Mouse (Mus musculus): ENCODE results near the gene Lect2. TPM values are rescaled to one million over a fixed set of nuclear protein-coding genes. Genes with fewer than 3 reads are reported as not detected.

The Lect2 gene
- polyA plus RNA-seq, 1 experiment from 2014 or later = 9.4 TPM

- no peaks in the 10 kb centered on the region for H3K9me3 ChIP-seq
- no peaks in the 10 kb centered on the region for H3K27me3 ChIP-seq (replicated peaks)
- H3K4me1 ChIP-seq = no peaks in the 10 kb centered on the region
- no peaks in the 10 kb centered on the region for H3K36me3 ChIP-seq
- H3K9ac ChIP-seq = no peak overlapping the region
- no peak for ATAC-seq (ENCODE audit: insufficient read depth, low FRiP score, low read depth)
- H3K4me3 ChIP-seq (replicated peaks) = no peak overlapping the region
- no peak overlapping the region for H3K4me2 ChIP-seq
- no peak overlapping the region for H3K27ac ChIP-seq
- WGBS = 64% methylated on average over 4 of the region's 4 CpGs
These were observed 19.3 kb downstream of the Lect2 start for GRCm38 (mm10) chr13:56529031-56529430.

GRCm38 (mm10) chr13:56528281-56528680, 20.0 kb downstream of the Lect2 start:
- Histone ChIP-seq H3K27me3 (replicated peaks) (no peaks in the 10 kb centered on the region), H3K9ac (no peak overlapping the region), H3K4me2 (no peak overlapping the region), H3K4me1 (no peaks in the 10 kb centered on the region), H3K27ac (no peak overlapping the region), H3K36me3 (no peaks in the 10 kb centered on the region), H3K4me3 (replicated peaks) (no peak overlapping the region), H3K9me3 (no peaks in the 10 kb centered on the region)
- WGBS = 89% methylated on average over 11 of the region's 11 CpGs
- ATAC-seq (ENCODE audit: insufficient read depth, low FRiP score, low read depth) = no peak

GRCm38 (mm10) chr13:56527846-56528245, 20.5 kb downstream of the Lect2 start:
- Histone ChIP-seq H3K9ac (no peak overlapping the region), H3K27ac (no peak overlapping the region), H3K4me3 (replicated peaks) (no peak overlapping the region), H3K36me3 (no peaks in the 10 kb centered on the region), H3K9me3 (no peaks in the 10 kb centered on the region), H3K4me1 (no peaks in the 10 kb centered on the region), H3K27me3 (replicated peaks) (no peaks in the 10 kb centered on the region), H3K4me2 (no peak overlapping the region)
- 91% methylated on average over 7 of the region's 7 CpGs for WGBS
- ATAC-seq (ENCODE audit: insufficient read depth, low FRiP score, low read depth) = no peak

- WGBS = 68% methylated on average over 12 of the region's 12 CpGs
- Histone ChIP-seq H3K4me3 (replicated peaks) (no peak overlapping the region), H3K4me1 (no peaks in the 10 kb centered on the region), H3K4me2 (no peak overlapping the region), H3K9me3 (no peaks in the 10 kb centered on the region), H3K27me3 (replicated peaks) (no peaks in the 10 kb centered on the region), H3K27ac (no peak overlapping the region), H3K9ac (no peak overlapping the region), H3K36me3 (no peaks in the 10 kb centered on the region)
- ATAC-seq (ENCODE audit: insufficient read depth, low FRiP score, low read depth) = no peak
These were observed 21.4 kb downstream of the Lect2 start for GRCm38 (mm10) chr13:56526871-56527270.

GRCm38 (mm10) chr13:56522821-56523167, 25.5 kb downstream of the Lect2 start:
- H3K4me1 ChIP-seq = no peaks in the 10 kb centered on the region
- ATAC-seq (ENCODE audit: insufficient read depth, low FRiP score, low read depth) = no peak
- peak overlapping the region; percentile 65 for H3K4me3 ChIP-seq (replicated peaks)
- H3K9ac ChIP-seq = peak overlapping the region; percentile 34; the same call in 1 of the 2 replicates
- no peaks in the 10 kb centered on the region for H3K9me3 ChIP-seq
- H3K27me3 ChIP-seq (replicated peaks) = no peaks in the 10 kb centered on the region
- H3K4me2 ChIP-seq = peak overlapping the region; percentile 88
- WGBS = 5% methylated on average over 8 of the region's 8 CpGs
- H3K27ac ChIP-seq = peak overlapping the region; percentile 49; the same call in 1 of the 2 replicates
- no peaks in the 10 kb centered on the region for H3K36me3 ChIP-seq

GRCm38 (mm10) chr13:56522081-56522820, 26.1 kb downstream of the Lect2 start, which contains the start of gene Fbxl21:
Gene Fbxl21, plus strand, starts transcription at chr13:56522472.
- H3K9me3 ChIP-seq = no peaks in the 10 kb centered on the region
- H3K27me3 ChIP-seq (replicated peaks) = no peaks in the 10 kb centered on the region
- H3K4me3 ChIP-seq (replicated peaks) = peak within 1 kb of the TSS; percentile 65
- H3K36me3 ChIP-seq = no peaks in the 10 kb centered on the region
- 1% methylated on average over 56 of the region's 56 CpGs for WGBS
- H3K4me2 ChIP-seq = peak within 1 kb of the TSS; percentile 88
- ATAC-seq (ENCODE audit: insufficient read depth, low FRiP score, low read depth) = peak; percentile 99
- peak within 1 kb of the TSS; percentile 34; the same call in 1 of the 2 replicates for H3K9ac ChIP-seq
- H3K4me1 ChIP-seq = no peaks in the 10 kb centered on the region
- H3K27ac ChIP-seq = peak within 1 kb of the TSS; percentile 49

GRCm38 (mm10) chr13:56516816-56517215, 31.5 kb downstream of the Lect2 start:
- Histone ChIP-seq H3K4me1 (no peaks in the 10 kb centered on the region), H3K36me3 (no peaks in the 10 kb centered on the region), H3K27me3 (replicated peaks) (no peaks in the 10 kb centered on the region), H3K4me3 (replicated peaks) (no peak overlapping the region), H3K9ac (no peak overlapping the region), H3K9me3 (no peaks in the 10 kb centered on the region), H3K4me2 (no peak overlapping the region), H3K27ac (no peak overlapping the region)
- WGBS = 52% methylated on average over 7 of the region's 7 CpGs
- ATAC-seq (ENCODE audit: insufficient read depth, low FRiP score, low read depth) = no peak

- no peaks in the 10 kb centered on the region for H3K9me3 ChIP-seq
- H3K4me1 ChIP-seq = no peaks in the 10 kb centered on the region
- H3K4me2 ChIP-seq = no peak overlapping the region
- H3K27ac ChIP-seq = no peak overlapping the region
- no peak overlapping the region for H3K9ac ChIP-seq
- no peak for ATAC-seq (ENCODE audit: insufficient read depth, low FRiP score, low read depth)
- H3K36me3 ChIP-seq = no peaks in the 10 kb centered on the region
- 59% methylated on average over 4 of the region's 4 CpGs for WGBS
- H3K27me3 ChIP-seq (replicated peaks) = no peaks in the 10 kb centered on the region
- H3K4me3 ChIP-seq (replicated peaks) = no peak overlapping the region
These were observed 32.0 kb downstream of the Lect2 start for GRCm38 (mm10) chr13:56516311-56516710.

GRCm38 (mm10) chr13:56513595-56513994, 34.7 kb downstream of the Lect2 start:
- no peak for ATAC-seq (ENCODE audit: insufficient read depth, low FRiP score, low read depth)
- H3K9me3 ChIP-seq = no peaks in the 10 kb centered on the region

GRCm38 (mm10) chr13:56509796-56510195, 38.5 kb downstream of the Lect2 start:
- Histone ChIP-seq H3K4me1 (no peaks in the 10 kb centered on the region), H3K4me2 (no peak overlapping the region), H3K9me3 (no peaks in the 10 kb centered on the region), H3K9ac (no peak overlapping the region), H3K36me3 (no peaks in the 10 kb centered on the region), H3K4me3 (replicated peaks) (no peak overlapping the region), H3K27me3 (replicated peaks) (no peaks in the 10 kb centered on the region), H3K27ac (no peak overlapping the region)
- no peak for ATAC-seq (ENCODE audit: insufficient read depth, low FRiP score, low read depth)
- WGBS = 78% methylated on average over 2 of the region's 2 CpGs

More at GRCm38 (mm10) chr13:56513595-56513994, 34.7 kb downstream of the Lect2 start:
- no peaks in the 10 kb centered on the region for H3K27me3 ChIP-seq (replicated peaks)
- H3K36me3 ChIP-seq = no peaks in the 10 kb centered on the region
- no peak overlapping the region for H3K4me2 ChIP-seq
- no peaks in the 10 kb centered on the region for H3K4me1 ChIP-seq
- no peak overlapping the region for H3K9ac ChIP-seq
- H3K27ac ChIP-seq = no peak overlapping the region
- no peak overlapping the region for H3K4me3 ChIP-seq (replicated peaks)

- Histone ChIP-seq H3K9me3 (no peaks in the 10 kb centered on the region), H3K27me3 (replicated peaks) (no peaks in the 10 kb centered on the region), H3K4me3 (replicated peaks) (no peak overlapping the region), H3K4me1 (no peaks in the 10 kb centered on the region), H3K4me2 (no peak overlapping the region), H3K9ac (no peak overlapping the region), H3K27ac (no peak overlapping the region), H3K36me3 (no peaks in the 10 kb centered on the region)
- 69% methylated on average over 6 of the region's 6 CpGs for WGBS
- ATAC-seq (ENCODE audit: insufficient read depth, low FRiP score, low read depth) = no peak
These were observed 41.3 kb downstream of the Lect2 start for GRCm38 (mm10) chr13:56506871-56507496.

GRCm38 (mm10) chr13:56501866-56502420, 46.4 kb downstream of the Lect2 start:
- no peak overlapping the region for H3K4me2 ChIP-seq
- no peaks in the 10 kb centered on the region for H3K36me3 ChIP-seq
- H3K9me3 ChIP-seq = no peaks in the 10 kb centered on the region
- H3K4me1 ChIP-seq = no peaks in the 10 kb centered on the region
- H3K27ac ChIP-seq = no peak overlapping the region
- no peak overlapping the region for H3K4me3 ChIP-seq (replicated peaks)
- H3K27me3 ChIP-seq (replicated peaks) = no peaks in the 10 kb centered on the region
- WGBS = 58% methylated on average over 6 of the region's 6 CpGs
- no peak overlapping the region for H3K9ac ChIP-seq
- no peak for ATAC-seq (ENCODE audit: insufficient read depth, low FRiP score, low read depth)

Measured in stomach, embryonic 15.5 days (tissue).